Mouse (Mus musculus): ENCODE measurements at regions not wholly inside any gene's neighbourhood (a gene's known extent, or its start where the extent isn't known, plus 50 kb on each side); places are given as distances from the start of the nearest gene placed in this dataset.
A peak's percentile ranks its signal among the peaks of the same experiment; 100 is the strongest.
"Not testable (repeated sequence)": the region's sequence is repeated elsewhere in the genome, so short reads cannot be mapped to it uniquely, and the experiment has no call there.

DNA sequence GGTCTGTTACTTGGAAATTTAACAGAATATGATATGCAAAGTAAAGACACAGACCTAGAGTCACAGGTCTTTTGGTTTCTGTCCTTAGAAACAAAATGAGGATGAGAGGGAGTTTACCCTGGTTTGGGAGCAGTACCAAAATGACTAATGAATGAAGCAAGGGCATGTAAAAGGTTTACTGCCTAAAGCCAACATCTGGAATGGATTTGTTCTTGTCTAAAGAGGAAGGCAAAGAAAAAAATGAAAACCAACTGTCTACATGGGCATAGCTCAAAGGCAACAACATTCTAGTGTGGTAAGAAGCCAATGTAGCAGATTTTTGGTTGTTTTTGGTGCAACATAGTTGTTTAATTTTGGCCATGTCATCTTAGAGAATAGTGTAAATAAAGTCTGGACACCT, 203.5 kb upstream of the Diaph2 start:
- DNase-seq, result no peak

GRCm38 (mm10) chrX:129547606-129548005, 201.9 kb upstream of the Diaph2 start:
- no peak for DNase-seq

- no peak for DNase-seq
Measured at GRCm38 (mm10) chrX:129556001-129556400, 193.5 kb upstream of the Diaph2 start.

- DNase-seq, result no peak
Measured at GRCm38 (mm10) chrX:129599491-129599890, 150.1 kb upstream of the Diaph2 start.

DNA sequence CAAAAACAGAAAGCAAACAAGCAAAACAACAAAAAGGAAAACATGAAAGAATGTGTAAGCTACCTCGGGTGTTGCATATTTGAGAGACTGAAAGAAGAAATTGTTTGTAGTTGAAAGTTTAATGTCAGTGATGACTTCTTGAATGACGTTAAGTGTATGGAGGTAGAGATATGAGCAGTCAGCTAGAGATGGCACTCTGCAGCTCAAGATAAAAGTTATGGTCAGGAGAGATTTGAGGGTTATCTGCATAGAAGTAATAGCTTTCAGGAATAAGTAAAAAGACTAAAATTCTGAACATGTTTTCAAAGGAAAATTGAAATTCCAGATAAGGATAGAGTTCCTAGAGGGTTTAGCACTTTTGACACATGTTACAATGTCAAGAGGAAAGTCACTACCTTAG, 141.7 kb upstream of the Diaph2 start:
- no peak for DNase-seq

DNA sequence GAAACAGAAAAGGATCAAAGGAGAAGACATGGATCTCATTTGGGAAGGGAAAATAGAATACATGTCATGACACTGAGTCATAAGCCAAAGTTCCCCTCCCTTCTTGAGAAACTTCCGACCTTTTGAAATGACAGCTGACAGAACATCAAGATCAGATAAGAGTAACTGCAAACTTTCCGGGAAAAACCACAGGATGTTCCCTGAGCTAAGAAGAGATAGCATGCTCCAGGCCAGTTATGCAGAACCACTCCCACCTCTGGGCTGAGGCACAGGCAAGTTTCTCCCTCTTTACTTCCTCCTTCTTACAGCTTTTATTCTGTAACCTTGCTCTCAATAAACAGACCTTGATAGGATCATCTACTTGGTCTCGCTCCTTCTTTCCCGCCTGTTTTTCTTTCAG, 138.0 kb upstream of the Diaph2 start:
- DNase-seq, result not testable (repeated sequence)

- no peak for DNase-seq
Measured at GRCm38 (mm10) chrX:129637016-129637415, 112.5 kb upstream of the Diaph2 start.

- no peak for DNase-seq
Measured at GRCm38 (mm10) chrX:129645106-129645505, 104.4 kb upstream of the Diaph2 start.

DNA sequence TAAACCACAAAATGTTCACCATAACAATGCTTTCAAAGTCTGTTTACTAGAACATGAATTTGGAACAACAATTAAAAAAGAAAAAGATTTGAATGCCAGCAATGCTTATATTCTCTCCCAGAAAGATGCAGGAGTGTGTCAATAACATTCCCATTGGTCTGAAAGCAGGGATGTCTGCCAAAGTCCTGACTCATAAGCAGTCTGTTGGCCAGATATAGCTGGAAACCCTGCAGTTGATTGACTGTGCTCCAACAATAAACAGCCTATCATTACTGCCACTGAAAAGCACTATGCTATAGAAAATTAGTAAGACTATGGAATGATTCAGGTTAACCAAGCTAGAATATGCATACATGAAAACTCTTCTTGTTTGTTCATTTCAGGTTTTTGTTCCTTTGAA, 92.6 kb upstream of the Diaph2 start:
- peak; percentile 2 for DNase-seq

DNA sequence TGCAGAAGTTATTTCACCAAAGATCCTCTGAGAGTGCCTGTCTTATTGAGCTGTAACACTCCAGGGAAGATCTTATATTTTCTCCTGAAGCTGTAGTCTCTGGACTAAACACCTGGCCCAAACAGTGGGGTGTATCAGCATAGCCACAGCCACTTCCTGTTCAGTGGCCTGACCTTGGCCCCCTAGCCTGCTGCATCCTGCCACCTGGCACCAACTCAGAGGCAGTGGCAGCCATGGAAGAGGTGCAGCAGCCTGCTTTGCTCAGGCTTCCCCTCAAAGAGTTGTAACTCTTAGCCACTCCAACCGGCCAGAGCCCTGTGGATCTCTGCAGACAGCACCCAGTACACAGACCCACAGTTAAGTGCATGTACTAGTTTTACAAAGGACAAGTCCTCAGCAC, 58.9 kb upstream of the Diaph2 start:
- no peak for DNase-seq

All from adrenal gland, postnatal 25 days (tissue).